In genomic region chr9:100602130-100602529, GRCm38 (mm10) we compare ENCODE assay signal across 23 mouse cellular contexts. TPM values are rescaled to one million over a fixed set of nuclear protein-coding genes. Genes with fewer than 3 reads are reported as not detected.
"Had no signal": no experiment of that assay in that cellular context is flagged by ENCODE, and none has a peak within 500 bp of the region (broad histone marks: within the 10 kb centered on the region; RNA-seq: fewer than 3 reads in every experiment).

No protein-coding gene starts in this region.

- H3K27ac ChIP-seq: kidney, postnatal 0 days; layer of hippocampus, adult 2 months; limb, embryonic 15.5 days; liver, embryonic 14.5 days; midbrain, embryonic 10.5 days; midbrain, embryonic 13.5 days; neural tube, embryonic 13.5 days; stomach, embryonic 15.5 days had no signal

- H3K4me2 ChIP-seq: limb, embryonic 15.5 days; liver, embryonic 11.5 days; midbrain, embryonic 13.5 days; neural tube, embryonic 13.5 days; stomach, embryonic 15.5 days had no signal

- DNase-seq: kidney, adult 2 months; kidney, postnatal 25 days; layer of hippocampus, adult 9-11 months; liver, postnatal 0 days; retina, postnatal 1 day; right cerebral cortex, postnatal 25 days; spleen, adult 18-20 months; thymus, postnatal 25 days had no signal

- H3K4me1 ChIP-seq: limb, embryonic 15.5 days; stomach, embryonic 15.5 days had no signal

- ATAC-seq: intestine, postnatal 0 days; liver, postnatal 0 days; midbrain, embryonic 13.5 days; midbrain, embryonic 16.5 days had no signal

- H3K27me3 ChIP-seq: limb, embryonic 15.5 days; midbrain, embryonic 13.5 days; neural tube, embryonic 13.5 days; stomach, embryonic 15.5 days had no signal

- H3K4me3 ChIP-seq: layer of hippocampus, adult 2 months; limb, embryonic 15.5 days; megakaryocyte, embryonic 14.5 days; midbrain, embryonic 10.5 days; midbrain, embryonic 13.5 days; myocyte; neural tube, embryonic 13.5 days; stomach, embryonic 15.5 days had no signal

- H3K9me3 ChIP-seq: limb, embryonic 15.5 days; midbrain, embryonic 10.5 days; midbrain, embryonic 13.5 days; neural tube, embryonic 13.5 days; stomach, embryonic 15.5 days had no signal

- H3K36me3 ChIP-seq: limb, embryonic 15.5 days; midbrain, embryonic 10.5 days; midbrain, embryonic 13.5 days; neural tube, embryonic 13.5 days; stomach, embryonic 15.5 days had no signal

- H3K9ac ChIP-seq: limb, embryonic 15.5 days; liver, embryonic 14.5 days; liver, postnatal 0 days; midbrain, embryonic 13.5 days; neural tube, embryonic 13.5 days; stomach, embryonic 15.5 days had no signal

RNA-seq across cellular contexts. Expression of gene Slc35g2, which starts 31.2 kb away (rescaled TPM):
- total RNA-seq: monocyte, adult 5-6 weeks; neutrophil, adult 5-6 weeks had no signal
